Mouse (Mus musculus): Measurements from ENCODE around the gene Galm.
A peak's percentile ranks its signal among the peaks of the same experiment; 100 is the strongest.

Gene Galm

GRCm38 (mm10) chr17:80129387-80129786 is 2.1 kb downstream of the Galm start:
- DNase-seq: no peak

GRCm38 (mm10) chr17:80130718-80131430 is 3.6 kb downstream of the Galm start:
- DNase-seq: no peak

- DNase-seq: peak; percentile 45 to 63
These were observed 4.1 kb downstream of the Galm start for GRCm38 (mm10) chr17:80131431-80131766.

- DNase-seq: peak; percentile 39 to 65
These were observed 4.6 kb downstream of the Galm start for GRCm38 (mm10) chr17:80131838-80132237.

GRCm38 (mm10) chr17:80132502-80132901 is 5.2 kb downstream of the Galm start:
- no peak for DNase-seq

- peak; percentile 44 to 52 for DNase-seq
These were observed 11.3 kb downstream of the Galm start for GRCm38 (mm10) chr17:80138434-80139162.

GRCm38 (mm10) chr17:80139753-80140444 is 12.6 kb downstream of the Galm start:
- no peak for DNase-seq

GRCm38 (mm10) chr17:80143478-80144232 is 16.4 kb downstream of the Galm start:
- DNase-seq: no peak

GRCm38 (mm10) chr17:80145210-80145609 is 17.9 kb downstream of the Galm start:
- no peak for DNase-seq

GRCm38 (mm10) chr17:80145771-80146170 is 18.5 kb downstream of the Galm start:
- no peak for DNase-seq

GRCm38 (mm10) chr17:80148053-80148994 is 21.1 kb downstream of the Galm start:
- peak; percentile 77 to 88 for DNase-seq

- no peak for DNase-seq
These were observed 21.7 kb downstream of the Galm start for GRCm38 (mm10) chr17:80148995-80149388.

- DNase-seq: no peak
These were observed 24.1 kb downstream of the Galm start for GRCm38 (mm10) chr17:80151353-80151752.

- DNase-seq: no peak
These were observed 25.7 kb downstream of the Galm start for GRCm38 (mm10) chr17:80152767-80153630.

- no peak for DNase-seq
These were observed 26.4 kb downstream of the Galm start for GRCm38 (mm10) chr17:80153631-80154030.

- DNase-seq: no peak
These were observed 29.6 kb downstream of the Galm start for GRCm38 (mm10) chr17:80156905-80157304.

- DNase-seq: no peak
These were observed 30.2 kb downstream of the Galm start for GRCm38 (mm10) chr17:80157489-80157888.

- DNase-seq: peak; percentile 77 to 86
These were observed 33.2 kb downstream of the Galm start for GRCm38 (mm10) chr17:80160454-80160853.

- peak; percentile 57 to 72 for DNase-seq
These were observed 36.7 kb downstream of the Galm start for GRCm38 (mm10) chr17:80163991-80164390.

- peak; percentile 11 to 50 for DNase-seq
These were observed 38.5 kb downstream of the Galm start for GRCm38 (mm10) chr17:80165741-80166140.

GRCm38 (mm10) chr17:80166346-80166745 is 39.1 kb downstream of the Galm start:
- no peak for DNase-seq

All from kidney, postnatal 25 days (tissue).